Mouse (Mus musculus): ENCODE measurements around the gene Mast3.

GRCm38 (mm10) chr8:70832371-70832770 is 27.5 kb upstream of the Mast3 start:
- TF ChIP-seq CTCF (IDR thresholded peaks at IDR 0.05; ENCODE audit: insufficient read depth, low read length) (no peak), POLR2A (IDR thresholded peaks at IDR 0.05; ENCODE audit: borderline replicate concordance, extremely low read depth, low read depth, low read length) (no peak)
